Mouse (Mus musculus) brain, embryonic 14.5 days (tissue): Measurements from ENCODE around the gene Pla2g2d.

Experiments used
- CTCF ChIP-seq: fragments of 200-500 bp; IDR thresholded peaks from 2 replicates; pipeline ENCODE4 v1.5.1; 2012; ENCODE audit warnings: inconsistent platforms, mild to moderate bottlenecking, moderate library complexity, borderline replicate concordance; ENCODE audit not compliant: insufficient read depth, insufficient read length; ENCODE audit errors: extremely low read depth
- POLR2A ChIP-seq: fragments of 200-500 bp; IDR thresholded peaks from 2 replicates; pipeline ENCODE4 v1.6.1; 2012; ENCODE audit warnings: mild to moderate bottlenecking, inconsistent platforms, borderline replicate concordance; ENCODE audit not compliant: poor library complexity, insufficient read depth, insufficient read length, severe bottlenecking; ENCODE audit errors: extremely low read depth

GRCm38 (mm10) chr4:138827147-138827546 is 51.6 kb downstream of the Pla2g2d start:
- no peak for TF ChIP-seq POLR2A
- TF ChIP-seq CTCF, result no peak
